Mouse (Mus musculus) heart, postnatal 25 days (tissue): ENCODE results near the gene Pax5. TPM values are rescaled to one million over a fixed set of nuclear protein-coding genes. Genes with fewer than 3 reads are reported as not detected.

Source experiments
- DNase-seq: peaks from one replicate; pipeline ENCODE4 v3.0.0; 2022; ENCODE audit warnings: low spot score
- intact Hi-C: fragments of 180-260 bp; cut with DNase I; formaldehyde crosslinking; loops from one replicate; pipeline ENCODE4 v1.15.1; 2025
- total RNA-seq, 2 experiments: library from RNA; stranded (reverse); gene quantifications; 2 replicates each; pipeline ENCODE4 v1.2.3; 2021

The Pax5 gene
- total RNA-seq, 2 experiments from 2014 or later, result 0.65 to 1.1 TPM

GRCm38 (mm10) chr4:44612392-44612791 lies 97.9 kb downstream of the Pax5 start:
- no peak for DNase-seq
- intact Hi-C loops, result no loop called here

- DNase-seq, result no peak
Observed at GRCm38 (mm10) chr4:44605453-44605852, 104.8 kb downstream of the Pax5 start.

GRCm38 (mm10) chr4:44602257-44602801 lies 108.0 kb downstream of the Pax5 start:
- intact Hi-C loops, result no loop called here
- no peak for DNase-seq

More at GRCm38 (mm10) chr4:44605453-44605852, 104.8 kb downstream of the Pax5 start:
- intact Hi-C loops, result no loop called here

- no peak for DNase-seq
- intact Hi-C loops, result no loop called here
Observed at GRCm38 (mm10) chr4:44601370-44601769, 108.9 kb downstream of the Pax5 start.

- intact Hi-C loops, result no loop called here
- DNase-seq, result no peak
Observed at GRCm38 (mm10) chr4:44600875-44601274, 109.4 kb downstream of the Pax5 start.

- intact Hi-C loops, result no loop called here
- no peak for DNase-seq
Observed at GRCm38 (mm10) chr4:44597965-44598364, 112.3 kb downstream of the Pax5 start.

GRCm38 (mm10) chr4:44593091-44593490 lies 117.2 kb downstream of the Pax5 start:
- no peak for DNase-seq
- intact Hi-C loops, result no loop called here

GRCm38 (mm10) chr4:44582687-44583086 lies 127.6 kb downstream of the Pax5 start:
- no peak for DNase-seq
- intact Hi-C loops, result no loop called here

GRCm38 (mm10) chr4:44578591-44578990 lies 131.7 kb downstream of the Pax5 start:
- no peak for DNase-seq

GRCm38 (mm10) chr4:44577293-44577692 lies 133.0 kb downstream of the Pax5 start:
- no peak for DNase-seq
- intact Hi-C loops, result loop anchor here (1.0 to 10.0 kb wide), 2 partner anchors 92 to 338 kb away; no protein-coding TSS in a partner anchor

More at GRCm38 (mm10) chr4:44578591-44578990, 131.7 kb downstream of the Pax5 start:
- intact Hi-C loops, result loop anchor here (10.0 kb wide), 1 partner anchor 336 kb away; no protein-coding TSS in a partner anchor

GRCm38 (mm10) chr4:44576786-44577185 lies 133.5 kb downstream of the Pax5 start:
- intact Hi-C loops, result loop anchor here (1.0 to 10.0 kb wide), 2 partner anchors 93 to 338 kb away; no protein-coding TSS in a partner anchor
- DNase-seq, result no peak

- DNase-seq, result no peak
- intact Hi-C loops, result loop anchor here (10.0 kb wide), 1 partner anchor 342 kb away; no protein-coding TSS in a partner anchor
Observed at GRCm38 (mm10) chr4:44573017-44573416, 137.3 kb downstream of the Pax5 start.

- DNase-seq, result no peak
- intact Hi-C loops, result loop anchor here (10.0 kb wide), 1 partner anchor 342 kb away; no protein-coding TSS in a partner anchor
Observed at GRCm38 (mm10) chr4:44572373-44572772, 137.9 kb downstream of the Pax5 start.

GRCm38 (mm10) chr4:44569138-44569537 lies 141.1 kb downstream of the Pax5 start:
- intact Hi-C loops, result no loop called here
- no peak for DNase-seq

GRCm38 (mm10) chr4:44568666-44569065 lies 141.6 kb downstream of the Pax5 start:
- no peak for DNase-seq
- intact Hi-C loops, result no loop called here

GRCm38 (mm10) chr4:44566401-44566800 lies 143.9 kb downstream of the Pax5 start:
- no peak for DNase-seq
- intact Hi-C loops, result no loop called here

GRCm38 (mm10) chr4:44565126-44566082 lies 144.9 kb downstream of the Pax5 start:
- DNase-seq, result no peak
- intact Hi-C loops, result no loop called here

- peak; percentile 6 for DNase-seq
- intact Hi-C loops, result no loop called here
Observed at GRCm38 (mm10) chr4:44564602-44565001, 145.7 kb downstream of the Pax5 start.

- intact Hi-C loops, result no loop called here
- no peak for DNase-seq
Observed at GRCm38 (mm10) chr4:44560956-44561355, 149.3 kb downstream of the Pax5 start.

GRCm38 (mm10) chr4:44558564-44558955 lies 151.7 kb downstream of the Pax5 start:
- intact Hi-C loops, result no loop called here
- no peak for DNase-seq
